Mouse (Mus musculus): ENCODE data around the gene Tns2.

Gene Tns2

DNA sequence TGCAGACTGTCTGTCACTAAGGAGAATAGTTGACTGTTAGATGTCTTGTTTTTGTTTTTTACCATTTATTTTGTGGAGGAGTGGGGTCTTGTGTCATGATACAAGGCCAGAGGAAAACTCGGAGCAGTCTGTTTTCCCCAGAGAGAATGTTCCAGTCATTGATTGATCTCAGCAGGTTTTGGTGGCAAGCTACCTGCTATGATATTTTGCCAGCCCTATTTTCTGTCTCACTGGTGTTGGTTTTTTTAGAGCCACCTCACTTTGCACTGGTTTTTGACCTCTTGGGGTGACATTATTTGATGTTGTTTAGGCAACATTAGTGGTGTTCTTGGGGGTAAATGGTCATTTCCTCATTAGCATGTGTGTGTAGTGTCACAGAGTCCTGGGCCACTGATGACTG lies 8.5 kb upstream of the Tns2 start:
- DNase-seq (ENCODE audit: low read depth, low spot score): no peak

DNA sequence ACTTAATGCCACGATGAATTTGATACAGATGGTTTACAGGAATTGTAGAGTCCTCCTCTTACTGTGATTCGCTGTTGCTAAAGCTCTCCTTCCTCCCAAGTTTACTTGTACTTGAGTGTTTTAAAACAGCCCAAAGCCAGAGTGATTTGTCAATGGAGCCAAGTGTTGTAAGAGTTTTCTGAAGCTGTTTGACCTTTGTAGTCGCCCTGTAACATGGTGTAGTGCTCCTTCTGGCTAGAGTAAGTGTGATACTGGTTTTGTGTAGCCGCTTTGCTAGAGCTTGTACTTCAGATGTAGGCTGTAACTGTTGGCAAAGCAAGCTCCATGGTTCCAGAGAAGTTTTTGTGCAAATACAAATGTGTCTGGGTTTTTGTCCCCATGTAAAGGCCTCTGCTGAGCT lies 8.0 kb upstream of the Tns2 start:
- no peak for DNase-seq (ENCODE audit: low read depth, low spot score)

GRCm38 (mm10) chr15:102094157-102094556 lies 6.1 kb upstream of the Tns2 start:
- DNase-seq (ENCODE audit: low read depth, low spot score): no peak

- no peak for DNase-seq (ENCODE audit: low read depth, low spot score)
These were observed 5.2 kb upstream of the Tns2 start for GRCm38 (mm10) chr15:102094988-102095387.

GRCm38 (mm10) chr15:102097147-102097915 lies 2.9 kb upstream of the Tns2 start:
- no peak for DNase-seq (ENCODE audit: low read depth, low spot score)

DNA sequence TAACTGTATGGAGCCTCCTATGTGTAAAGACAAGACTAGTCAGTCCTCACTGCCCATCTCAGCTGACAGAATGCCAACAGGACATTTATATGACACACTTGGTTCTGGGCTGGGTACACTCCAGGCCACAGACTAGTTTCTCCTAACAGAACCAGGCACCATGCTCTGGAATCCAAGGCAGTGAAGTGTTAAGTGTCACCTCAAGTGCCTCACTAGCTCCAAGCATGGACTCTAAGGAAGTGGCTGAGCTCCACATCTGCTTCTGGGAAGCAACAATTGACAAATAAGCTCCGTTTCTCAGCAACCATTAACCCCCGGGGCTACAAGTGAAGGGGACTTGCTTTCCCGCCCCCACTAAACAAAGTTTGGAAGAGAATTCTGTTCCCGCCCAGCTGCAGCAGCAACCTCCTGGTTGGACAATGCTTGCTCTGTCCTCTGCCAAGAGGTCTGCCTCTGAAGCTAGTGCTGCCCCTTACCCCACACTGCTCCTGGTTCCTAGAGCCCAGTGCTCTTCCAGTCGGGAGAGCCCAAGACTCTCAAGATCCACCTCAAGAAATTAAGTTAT lies 2.1 kb upstream of the Tns2 start:
- no peak for DNase-seq (ENCODE audit: low read depth, low spot score)

DNA sequence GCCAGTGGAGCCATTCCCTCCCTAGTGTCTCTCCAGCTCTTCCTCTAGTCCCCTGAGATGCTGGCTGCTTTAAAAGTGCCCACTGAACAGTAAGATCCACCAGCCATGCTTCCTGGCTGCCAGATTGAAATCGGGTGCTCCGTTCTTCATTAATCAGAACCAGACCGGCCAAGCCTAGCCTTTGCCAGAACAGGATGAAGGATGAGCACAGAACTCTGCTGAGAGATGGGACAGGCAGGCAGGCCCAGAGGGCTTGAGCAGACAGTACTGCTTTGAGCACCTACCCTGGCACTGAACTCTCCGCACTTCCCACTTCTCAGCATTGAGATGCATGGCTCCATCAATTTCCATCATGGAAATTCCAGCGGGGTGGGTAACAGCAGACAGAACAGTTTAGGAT lies 953 bp upstream of the Tns2 start:
- no peak for DNase-seq (ENCODE audit: low read depth, low spot score)

- DNase-seq (ENCODE audit: low read depth, low spot score): no peak
These were observed 447 bp upstream of the Tns2 start for GRCm38 (mm10) chr15:102099771-102100160.

- DNase-seq (ENCODE audit: low read depth, low spot score): no peak
These were observed 921 bp downstream of the Tns2 start for GRCm38 (mm10) chr15:102100996-102101671.

GRCm38 (mm10) chr15:102101672-102102541 lies 1.7 kb downstream of the Tns2 start:
- no peak for DNase-seq (ENCODE audit: low read depth, low spot score)

DNA sequence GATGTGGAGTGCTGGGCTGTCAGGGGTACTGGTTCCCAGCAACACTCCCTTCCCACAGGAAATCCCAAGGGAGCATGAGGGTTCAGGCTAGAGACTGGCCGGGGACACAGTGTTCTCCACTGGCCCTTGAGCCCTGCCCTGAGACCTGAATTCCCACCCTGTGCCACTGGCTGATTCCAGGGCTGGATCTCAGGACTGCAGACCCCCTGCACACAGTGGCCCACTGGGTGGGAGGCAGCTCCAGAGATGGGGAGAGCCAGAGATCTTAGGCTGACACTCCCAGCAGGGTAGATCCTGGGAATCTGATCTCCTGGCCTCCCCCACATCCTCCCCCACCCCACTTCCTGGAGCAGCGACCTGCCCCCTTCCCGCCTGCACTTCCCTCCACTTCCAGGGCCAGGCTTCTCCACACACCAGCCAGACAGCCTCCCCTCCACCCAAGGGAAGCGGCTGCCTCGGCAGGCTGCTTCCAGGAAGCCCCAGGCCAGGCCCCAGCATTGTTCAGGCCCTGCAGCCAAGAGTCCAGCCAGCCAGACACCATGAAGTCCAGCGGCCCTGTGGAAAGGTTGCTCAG lies 2.4 kb downstream of the Tns2 start:
- no peak for DNase-seq (ENCODE audit: low read depth, low spot score)

- DNase-seq (ENCODE audit: low read depth, low spot score): no peak
These were observed 3.2 kb downstream of the Tns2 start for GRCm38 (mm10) chr15:102103371-102103946.

DNA sequence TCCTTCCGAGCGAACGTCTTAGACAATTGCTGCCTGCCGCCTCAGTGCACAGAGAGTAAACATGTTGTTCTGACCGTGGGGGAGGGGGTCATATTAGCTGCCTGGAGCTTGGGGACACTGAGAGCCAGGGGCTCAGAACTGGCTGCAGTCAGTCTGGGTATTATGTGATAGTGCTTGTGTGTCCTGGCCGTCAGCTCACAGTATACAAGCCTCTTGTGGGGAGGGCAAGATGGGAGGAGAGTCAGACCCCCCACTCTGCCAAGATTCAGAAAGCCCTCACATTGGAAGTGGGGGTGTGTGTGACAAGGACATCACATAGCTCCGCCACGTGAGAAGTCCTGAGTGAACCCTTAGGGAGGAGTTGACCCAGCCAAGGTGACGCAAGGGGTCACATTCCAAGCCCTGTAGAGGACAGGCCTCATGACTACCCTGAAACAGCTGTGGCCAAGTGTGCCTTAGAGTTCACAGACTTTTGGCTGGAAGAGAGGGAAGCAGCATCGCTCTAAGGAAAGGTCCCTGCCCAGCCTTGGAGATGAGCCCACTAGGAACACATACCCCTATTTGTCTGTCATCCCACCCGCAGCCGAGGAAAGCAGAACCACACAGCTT lies 3.8 kb downstream of the Tns2 start:
- DNase-seq (ENCODE audit: low read depth, low spot score): no peak

DNA sequence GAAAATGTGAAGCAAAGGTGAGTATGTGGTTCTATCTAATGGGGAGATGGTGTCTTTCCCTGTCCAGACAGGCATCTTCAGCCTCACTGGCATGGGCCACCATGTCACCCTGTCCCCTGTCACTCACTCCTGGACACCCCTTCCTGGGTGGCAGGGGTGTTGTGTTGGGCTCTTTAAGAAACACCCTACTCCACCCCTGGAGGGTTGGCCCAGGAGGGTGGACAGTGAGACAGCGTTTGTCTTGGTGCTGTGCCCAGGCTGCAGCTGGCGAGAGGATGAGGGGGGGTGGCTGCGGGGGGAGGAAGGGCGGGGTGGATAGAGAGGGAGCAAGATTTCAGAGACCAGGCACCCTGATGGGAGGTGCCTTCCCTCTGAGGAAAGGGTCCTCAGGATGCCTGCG lies 5.1 kb downstream of the Tns2 start:
- no peak for DNase-seq (ENCODE audit: low read depth, low spot score)

GRCm38 (mm10) chr15:102105764-102106730 lies 5.8 kb downstream of the Tns2 start:
- no peak for DNase-seq (ENCODE audit: low read depth, low spot score)

GRCm38 (mm10) chr15:102106754-102107456 lies 6.7 kb downstream of the Tns2 start:
- no peak for DNase-seq (ENCODE audit: low read depth, low spot score)

DNA sequence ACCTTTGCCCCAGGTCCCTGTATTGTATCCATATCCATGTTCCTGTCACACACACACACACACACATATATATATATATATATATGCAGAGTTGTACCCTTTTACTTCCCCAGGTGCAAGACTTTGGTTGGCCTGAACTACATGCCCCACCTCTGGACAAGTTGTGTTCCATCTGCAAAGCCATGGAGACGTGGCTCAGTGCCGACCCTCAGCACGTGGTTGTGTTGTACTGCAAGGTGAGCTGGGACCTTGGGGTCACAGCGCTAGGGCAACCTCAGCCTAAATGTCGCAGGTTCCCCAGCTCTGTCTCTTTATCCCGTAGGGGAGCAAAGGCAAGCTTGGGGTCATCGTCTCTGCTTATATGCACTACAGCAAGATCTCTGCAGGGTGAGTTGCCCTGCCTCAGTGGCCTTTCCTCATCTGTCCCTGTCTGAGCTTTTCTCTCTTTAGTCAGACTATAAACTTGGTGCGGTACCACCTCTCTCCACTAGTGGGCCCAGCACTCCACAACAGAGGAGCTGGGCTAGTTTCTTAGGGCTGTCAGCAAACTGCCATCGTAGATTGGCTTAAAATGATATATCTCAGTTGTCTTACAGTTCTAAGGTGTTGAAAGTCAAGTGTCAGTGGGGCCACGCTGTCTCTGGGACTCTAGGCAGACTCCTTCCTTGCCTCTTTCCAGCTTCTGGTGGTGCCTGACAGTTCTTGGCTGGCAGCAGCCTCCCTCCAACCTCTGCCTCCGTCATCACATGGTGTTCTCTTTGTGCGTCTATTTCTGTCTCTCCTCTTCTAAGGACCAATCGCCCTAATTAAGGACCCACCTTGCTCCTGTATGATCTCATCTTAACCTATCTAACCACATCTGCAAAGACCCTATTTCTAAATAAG lies 7.7 kb downstream of the Tns2 start:
- DNase-seq (ENCODE audit: low read depth, low spot score): peak; percentile 30

Measured in c-Kit-negative CD71-positive TER-119-positive erythroid progenitor cells, embryonic 14.5 days (primary cell).